Mouse (Mus musculus) heart, postnatal 0 days (tissue): Measurements from ENCODE around the gene Pygl. TPM values are rescaled to one million over a fixed set of nuclear protein-coding genes. Genes with fewer than 3 reads are reported as not detected.

Experiments
- ATAC-seq: fragments of 200-750 bp; cut with Nextera tagmentation; 2 replicates; pipeline ENCODE4 v1.8.0; 2017; ENCODE audit warnings: low read depth, moderate number of reproducible peaks, moderate library complexity; ENCODE audit not compliant: insufficient read depth
- DNase-seq: peaks from one replicate; pipeline ENCODE4 v3.0.0-alpha.2; 2016; ENCODE audit warnings: low spot score
- H3K27ac ChIP-seq: fragments of 300-500 bp; sonication (generic); 2 replicates; pipeline ENCODE4 v1.5.1; 2014; ENCODE audit warnings: low read depth, mild to moderate bottlenecking
- H3K27me3 ChIP-seq: fragments of 300-500 bp; sonication (generic); 2 replicates; pipeline ENCODE4 v1.6.1; 2014; ENCODE audit warnings: low read length, mixed read lengths; ENCODE audit not compliant: control insufficient read depth, insufficient read depth
- H3K36me3 ChIP-seq: fragments of 300-500 bp; sonication (generic); replicated peaks from 2 replicates; pipeline ENCODE4 v1.6.1; 2014; ENCODE audit warnings: low read length, mixed read lengths; ENCODE audit not compliant: control insufficient read depth, insufficient read depth
- H3K4me1 ChIP-seq: fragments of 300-500 bp; sonication (generic); 2 replicates; pipeline ENCODE4 v1.6.1; 2014; ENCODE audit warnings: antibody characterized with exemption; ENCODE audit not compliant: control insufficient read depth, insufficient read depth
- H3K4me2 ChIP-seq: fragments of 300-500 bp; sonication (generic); 2 replicates; pipeline ENCODE4 v1.6.1; 2014; ENCODE audit warnings: low read depth, mild to moderate bottlenecking, low read length, moderate library complexity
- H3K4me3 ChIP-seq: fragments of 300-500 bp; sonication (generic); 2 replicates; pipeline ENCODE4 v1.5.1; 2014; ENCODE audit warnings: low read depth, low read length
- H3K9ac ChIP-seq: fragments of 300-500 bp; sonication (generic); replicated peaks from 2 replicates; pipeline ENCODE4 v1.6.1; 2014; ENCODE audit warnings: low read depth, low read length, mixed read lengths
- H3K9me3 ChIP-seq: fragments of 300-500 bp; sonication (generic); replicated peaks from 2 replicates; pipeline ENCODE4 v1.6.1; 2016; ENCODE audit warnings: low read length; ENCODE audit not compliant: control insufficient read depth
- CTCF ChIP-seq: IDR thresholded peaks from 2 replicates; pipeline ENCODE4 v1.5.1; 2016; ENCODE audit warnings: antibody characterized with exemption, control low read depth, low read depth
- EP300 ChIP-seq: IDR thresholded peaks from 2 replicates; pipeline ENCODE4 v1.6.1; 2016; ENCODE audit warnings: antibody characterized with exemption, low read depth
- WGBS: fragments of 180-500 bp; shearing (Covaris S2); extraction: QIAGEN DNeasy Blood & Tissue Kit; methylation state at CpG from one replicate; pipeline ENCODE4 v1.1.7; 2014; 5-methylcytosine and 5-hydroxymethylcytosine counted together
- polyA plus RNA-seq: library from polyadenylated mRNA; unstranded; fragments of >200 nt; fragmentation: Nextera tagmentation; extraction: Ambion mirVana; gene quantifications from 2 replicates; pipeline ENCODE4 v1.2.1, GENCODE M21; 2015
- total RNA-seq: library from RNA; depleted of rRNA; stranded (reverse); fragments of >200 nt; gene quantifications from 2 replicates; pipeline ENCODE4 v1.2.3, GENCODE M21; 2014; ENCODE audit warnings: low replicate concordance

Gene Pygl
- total and polyA plus RNA-seq, 2 experiments from 2014 or later = 31.6 to 43.2 TPM

GRCm38 (mm10) chr12:70214281-70214680, 17.0 kb downstream of the Pygl start:
- Histone ChIP-seq H3K9ac (no peak overlapping the region), H3K36me3 (peaks cover 27% of the 10 kb centered on the region), H3K9me3 (no peaks in the 10 kb centered on the region), H3K4me2 (no peak overlapping the region), H3K27me3 (no peaks in the 10 kb centered on the region), H3K4me3 (no peak overlapping the region), H3K4me1 (no peaks in the 10 kb centered on the region), H3K27ac (no peak overlapping the region)
- ATAC-seq (no peak), DNase-seq (no peak)
- TF ChIP-seq CTCF (no peak), EP300 (no peak)
- 71% methylated on average over 8 of the region's 8 CpGs for WGBS

GRCm38 (mm10) chr12:70213601-70214000, 17.7 kb downstream of the Pygl start:
- 89% methylated on average over 6 of the region's 6 CpGs for WGBS
- TF ChIP-seq CTCF = no peak

GRCm38 (mm10) chr12:70212501-70212900, 18.8 kb downstream of the Pygl start:
- 75% methylated on average over 4 of the region's 4 CpGs for WGBS
- no peaks in the 10 kb centered on the region for H3K4me1 ChIP-seq
- DNase-seq = no peak

More at GRCm38 (mm10) chr12:70213601-70214000, 17.7 kb downstream of the Pygl start:
- no peak for ATAC-seq
- no peak overlapping the region for H3K4me3 ChIP-seq
- peaks cover 22% of the 10 kb centered on the region; the same call in 1 of the 2 replicates for H3K36me3 ChIP-seq
- DNase-seq = no peak
- H3K27ac ChIP-seq = no peak overlapping the region
- H3K4me2 ChIP-seq = no peak overlapping the region
- H3K27me3 ChIP-seq = no peaks in the 10 kb centered on the region
- H3K9me3 ChIP-seq = no peaks in the 10 kb centered on the region
- no peaks in the 10 kb centered on the region for H3K4me1 ChIP-seq
- H3K9ac ChIP-seq = no peak overlapping the region

DNA sequence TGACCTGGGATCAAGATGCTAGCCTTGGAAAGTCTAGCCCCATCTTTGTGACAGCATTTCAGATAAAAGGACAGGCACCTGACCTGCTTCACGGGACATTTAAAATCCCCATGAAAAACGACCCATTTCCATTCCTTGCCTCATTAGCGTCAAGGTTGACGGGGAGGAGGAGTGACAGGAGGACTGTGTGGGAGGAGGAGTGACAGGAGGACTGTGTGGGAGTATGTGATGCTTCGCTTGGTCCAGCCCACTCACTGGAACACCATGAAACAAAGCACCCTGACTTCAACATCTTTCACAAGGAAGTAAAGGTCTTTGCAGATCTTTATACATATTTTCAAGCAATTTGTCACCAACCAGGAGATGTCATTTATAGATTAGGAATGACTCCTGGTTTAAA, 23.1 kb downstream of the Pygl start:
- peaks cover 46% of the 10 kb centered on the region for H3K36me3 ChIP-seq
- no peak for TF ChIP-seq CTCF
- no peak for TF ChIP-seq EP300
- no peaks in the 10 kb centered on the region for H3K4me1 ChIP-seq
- no peak overlapping the region for H3K27ac ChIP-seq
- H3K9ac ChIP-seq = no peak overlapping the region
- H3K4me2 ChIP-seq = no peak overlapping the region
- H3K4me3 ChIP-seq = no peak overlapping the region
- no peaks in the 10 kb centered on the region for H3K9me3 ChIP-seq
- H3K27me3 ChIP-seq = no peaks in the 10 kb centered on the region
- 67% methylated on average over 5 of the region's 5 CpGs for WGBS
- DNase-seq (no peak), ATAC-seq (no peak)

More at GRCm38 (mm10) chr12:70212501-70212900, 18.8 kb downstream of the Pygl start:
- Histone ChIP-seq H3K27ac (no peak overlapping the region), H3K4me2 (no peak overlapping the region), H3K27me3 (no peaks in the 10 kb centered on the region), H3K36me3 (peaks cover 24% of the 10 kb centered on the region; the same call in 1 of the 2 replicates), H3K9ac (no peak overlapping the region), H3K9me3 (no peaks in the 10 kb centered on the region), H3K4me3 (no peak overlapping the region)
- no peak for ATAC-seq
- TF ChIP-seq EP300 = no peak
- TF ChIP-seq CTCF = no peak

DNA sequence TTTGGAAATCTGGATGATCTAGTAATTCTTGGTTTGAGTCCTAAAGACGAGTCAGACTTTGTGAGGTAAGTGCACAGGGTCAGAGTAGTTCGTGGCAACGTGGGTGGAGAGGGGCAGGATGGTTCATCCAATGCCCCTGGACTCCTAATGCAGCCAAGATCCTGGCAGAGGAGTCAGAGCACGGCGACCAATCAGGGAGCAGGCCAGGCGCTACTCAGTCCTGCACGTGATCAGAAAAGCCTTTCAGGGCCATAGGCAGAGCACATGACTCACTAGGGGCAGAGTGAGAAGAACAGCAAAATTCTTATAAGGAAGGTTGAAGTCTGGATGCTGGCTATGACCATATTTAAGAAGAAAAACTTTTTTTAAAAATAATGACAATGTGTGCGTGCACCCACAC, 26.9 kb downstream of the Pygl start:
- no peaks in the 10 kb centered on the region for H3K4me1 ChIP-seq
- DNase-seq (no peak), ATAC-seq (no peak)
- no peaks in the 10 kb centered on the region for H3K27me3 ChIP-seq
- peaks cover 54% of the 10 kb centered on the region for H3K36me3 ChIP-seq
- no peak for TF ChIP-seq EP300
- TF ChIP-seq CTCF = no peak
- H3K4me3 ChIP-seq = no peak overlapping the region
- H3K9me3 ChIP-seq = no peaks in the 10 kb centered on the region
- H3K4me2 ChIP-seq = no peak overlapping the region
- WGBS = 80% methylated on average over 8 of the region's 8 CpGs
- no peak overlapping the region for H3K27ac ChIP-seq
- no peak overlapping the region for H3K9ac ChIP-seq

- no peaks in the 10 kb centered on the region for H3K27me3 ChIP-seq
- no peak overlapping the region for H3K9ac ChIP-seq
- H3K4me2 ChIP-seq = no peak overlapping the region
- no peaks in the 10 kb centered on the region for H3K9me3 ChIP-seq
- peaks cover 55% of the 10 kb centered on the region for H3K36me3 ChIP-seq
- 76% methylated on average over 5 of the region's 5 CpGs for WGBS
- no peak overlapping the region for H3K27ac ChIP-seq
- ATAC-seq (no peak), DNase-seq (no peak)
- no peak overlapping the region for H3K4me3 ChIP-seq
- TF ChIP-seq EP300 (no peak), CTCF (peak; percentile 33)
- H3K4me1 ChIP-seq = no peaks in the 10 kb centered on the region
Measured at GRCm38 (mm10) chr12:70201926-70202529, 29.3 kb downstream of the Pygl start.
